9 mouse cellular contexts compared by ENCODE assay signal in the genomic region with DNA sequence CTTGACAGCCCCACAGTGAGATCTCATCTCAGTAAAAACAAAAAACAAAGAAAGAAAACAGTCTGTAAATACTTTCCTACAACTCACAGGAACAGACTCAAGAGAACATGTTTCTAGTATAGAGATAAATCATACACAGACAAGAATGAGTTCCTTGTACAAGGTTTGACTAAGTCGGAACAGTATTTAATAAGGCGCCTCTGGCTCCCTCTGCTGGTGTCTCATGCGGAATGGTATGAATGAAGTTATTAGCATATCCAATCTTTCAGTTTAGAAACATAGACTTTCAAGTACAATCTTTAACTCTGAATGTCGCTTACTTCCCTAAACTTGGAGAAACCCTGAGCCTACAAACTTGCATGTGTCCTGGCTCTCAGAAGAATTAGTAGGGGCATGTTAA. TPM values are rescaled to one million over a fixed set of nuclear protein-coding genes. Genes with fewer than 3 reads are reported as not detected.
DNase-seq lines count a peak whose midpoint lies in the region; ATAC-seq and TF ChIP-seq lines count a peak whose summit lies in the region.
"Had no signal": no experiment of that assay in that cellular context is flagged by ENCODE, and none has a peak within 500 bp of the region (broad histone marks: within the 10 kb centered on the region; RNA-seq: fewer than 3 reads in every experiment).

No protein-coding gene starts in this region.

- ATAC-seq in lung, postnatal 0 days: peak; percentile 38; the same call in 1 of the 2 replicates

- no peak overlapping the region for H3K9ac ChIP-seq in lung, postnatal 0 days (replicated peaks; ENCODE audit: low read depth)

- DNase-seq in gastrocnemius, adult 18-20 months (ENCODE audit: low spot score): peak; percentile 66
- no peak for DNase-seq in gastrocnemius, postnatal 25 days
- DNase-seq in 3T3-L1 (ENCODE audit: low read depth, low spot score): peak; percentile 88
- DNase-seq in T-cell, adult 2 months (ENCODE audit: low spot score): peak; percentile 18
- peak; percentile 72 for DNase-seq in embryonic facial prominence, embryonic 10.5 days (ENCODE audit: low spot score)
- DNase-seq in kidney, postnatal 14 days: peak; percentile 81
- peak; percentile 84 for DNase-seq in lung, postnatal 0 days (ENCODE audit: low spot score)
- peak; percentile 31 to 45 for DNase-seq in thymus, postnatal 36 days

- TF ChIP-seq CTCF in lung, postnatal 0 days (IDR thresholded peaks at IDR 0.05): peak; percentile 76

- H3K4me2 ChIP-seq in lung, postnatal 0 days (replicated peaks; ENCODE audit: low read depth, low read length): no peak overlapping the region

- 56% methylated on average over 4 of the region's 4 CpGs for WGBS in embryonic facial prominence, embryonic 10.5 days
- WGBS in lung, postnatal 0 days: 26% methylated on average over 4 of the region's 4 CpGs

- H3K4me3 ChIP-seq in embryonic facial prominence, embryonic 10.5 days: no peak overlapping the region
- H3K4me3 ChIP-seq in lung, postnatal 0 days (ENCODE audit: low read depth, low read length): no peak overlapping the region

- H3K9me3 ChIP-seq in embryonic facial prominence, embryonic 10.5 days: no peaks in the 10 kb centered on the region
- no peaks in the 10 kb centered on the region for H3K9me3 ChIP-seq in lung, postnatal 0 days (ENCODE audit: low read length)

- H3K27ac ChIP-seq in embryonic facial prominence, embryonic 10.5 days (replicated peaks): no peak overlapping the region
- H3K27ac ChIP-seq in lung, postnatal 0 days (ENCODE audit: low read length): no peak overlapping the region

- TF ChIP-seq EP300 in lung, postnatal 0 days (IDR thresholded peaks at IDR 0.05): no peak

- H3K4me1 ChIP-seq in embryonic facial prominence, embryonic 10.5 days: no peaks in the 10 kb centered on the region
- H3K4me1 ChIP-seq in lung, postnatal 0 days (ENCODE audit: insufficient read depth, low read depth, low read length): no peaks in the 10 kb centered on the region

- H3K36me3 ChIP-seq in embryonic facial prominence, embryonic 10.5 days (replicated peaks): peaks cover 100% of the 10 kb centered on the region
- peaks cover 29% of the 10 kb centered on the region for H3K36me3 ChIP-seq in lung, postnatal 0 days (ENCODE audit: insufficient read depth, low read length)

- no peaks in the 10 kb centered on the region for H3K27me3 ChIP-seq in embryonic facial prominence, embryonic 10.5 days (replicated peaks; ENCODE audit: low read depth, poor library complexity, severe bottlenecking)
- H3K27me3 ChIP-seq in lung, postnatal 0 days (replicated peaks; ENCODE audit: insufficient read depth, low read length): no peaks in the 10 kb centered on the region

RNA-seq across cellular contexts. Expression of a gene that starts 16.5 kb away (rescaled TPM):
- total RNA-seq in gastrocnemius, adult 18-20 months (2021): 10 to 100 TPM; 24.5 to 24.7 TPM
- 10 to 100 TPM; 23.7 to 25.5 TPM for total RNA-seq in gastrocnemius, postnatal 25 days (2021)
- polyA plus RNA-seq in embryonic facial prominence, embryonic 10.5 days (2016; fragmentation: Nextera tagmentation; extraction: Ambion mirVana): 347 and 348 TPM in 2 replicates
- 67.1 and 72.9 TPM in 2 replicates for polyA plus RNA-seq in lung, postnatal 0 days (2015; fragmentation: Nextera tagmentation; extraction: Ambion mirVana)

RNA-seq across cellular contexts. Expression of a gene that starts 16.7 kb away (rescaled TPM):
- not detected for total RNA-seq in gastrocnemius, adult 18-20 months (2021)
- total RNA-seq in gastrocnemius, postnatal 25 days (2021): not detected
- polyA plus RNA-seq in embryonic facial prominence, embryonic 10.5 days (2016; fragmentation: Nextera tagmentation; extraction: Ambion mirVana): 1.4 and 1.8 TPM in 2 replicates
- polyA plus RNA-seq in lung, postnatal 0 days (2015; fragmentation: Nextera tagmentation; extraction: Ambion mirVana): 3.9 and 4.4 TPM in 2 replicates
- polyA plus RNA-seq: spleen, adult 2 months had no signal

RNA-seq across cellular contexts. Expression of a gene that starts 20.7 kb away (rescaled TPM):
- not detected for total RNA-seq in gastrocnemius, adult 18-20 months (2021)
- total RNA-seq in gastrocnemius, postnatal 25 days (2021): not detected
- not detected in 2 replicates for polyA plus RNA-seq in embryonic facial prominence, embryonic 10.5 days (2016; fragmentation: Nextera tagmentation; extraction: Ambion mirVana)
- not detected in 2 replicates for polyA plus RNA-seq in lung, postnatal 0 days (2015; fragmentation: Nextera tagmentation; extraction: Ambion mirVana)
- polyA plus RNA-seq: spleen, adult 2 months had no signal

RNA-seq across cellular contexts. Expression of a gene that starts 28.6 kb away (rescaled TPM):
- total RNA-seq in gastrocnemius, adult 18-20 months (2021): 1 to 10 TPM; 2.4 to 3.1 TPM
- total RNA-seq in gastrocnemius, postnatal 25 days (2021): 1 to 10 TPM; 3.3 to 3.9 TPM
- polyA plus RNA-seq in embryonic facial prominence, embryonic 10.5 days (2016; fragmentation: Nextera tagmentation; extraction: Ambion mirVana): not detected in 2 replicates
- polyA plus RNA-seq in lung, postnatal 0 days (2015; fragmentation: Nextera tagmentation; extraction: Ambion mirVana): 111 and 138 TPM in 2 replicates

RNA-seq across cellular contexts. Expression of a gene that starts 36.4 kb away (rescaled TPM):
- not detected for total RNA-seq in gastrocnemius, adult 18-20 months (2021)
- not detected for total RNA-seq in gastrocnemius, postnatal 25 days (2021)
- 0.14 and 0.16 TPM in 2 replicates for polyA plus RNA-seq in embryonic facial prominence, embryonic 10.5 days (2016; fragmentation: Nextera tagmentation; extraction: Ambion mirVana)
- polyA plus RNA-seq in lung, postnatal 0 days (2015; fragmentation: Nextera tagmentation; extraction: Ambion mirVana): 0.05 and 0.12 TPM in 2 replicates
